Mouse (Mus musculus): ENCODE data around the gene Arhgap10.

- no peak for TF ChIP-seq TAL1 (IDR thresholded peaks at IDR 0.05; ENCODE audit: low read length)
- no peak for TF ChIP-seq GATA1 (IDR thresholded peaks at IDR 0.05; ENCODE audit: low read length)
Observed at GRCm38 (mm10) chr8:77444166-77444870, 73.4 kb downstream of the Arhgap10 start.
